Mouse (Mus musculus) embryo, embryonic 10.5 days (tissue): Measurements from ENCODE around the gene Rnf144b.

ENCODE experiments used
- DNase-seq: peaks from one replicate; pipeline ENCODE4 v3.0.0-alpha.2; 2015; ENCODE audit warnings: low spot score

Rnf144b gene

GRCm38 (mm10) chr13:47266411-47266810 is 144.0 kb downstream of the Rnf144b start:
- DNase-seq = no peak

DNA sequence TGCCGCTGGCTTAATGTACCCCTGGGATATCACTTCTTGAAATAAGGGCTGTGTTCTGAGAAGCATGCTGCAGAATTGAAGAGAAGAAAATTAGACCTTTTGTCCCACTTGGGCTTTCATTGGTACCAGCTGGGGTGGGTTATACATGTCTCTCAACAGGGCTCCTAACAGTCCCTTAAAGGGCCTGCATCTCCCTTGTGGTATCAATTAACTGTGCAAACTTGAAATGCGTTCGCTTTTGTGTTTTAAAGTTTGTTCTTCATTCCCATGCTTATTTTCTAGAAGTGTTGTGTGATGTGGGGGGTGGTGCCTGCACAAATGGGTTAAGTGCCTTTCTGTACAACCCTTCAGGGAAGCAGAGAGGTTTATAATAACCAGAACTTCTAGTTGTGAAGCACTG is 145.8 kb downstream of the Rnf144b start:
- DNase-seq = no peak

GRCm38 (mm10) chr13:47272928-47273327 is 150.5 kb downstream of the Rnf144b start:
- DNase-seq = no peak

GRCm38 (mm10) chr13:47273487-47273886 is 151.0 kb downstream of the Rnf144b start:
- DNase-seq = peak; percentile 93

DNA sequence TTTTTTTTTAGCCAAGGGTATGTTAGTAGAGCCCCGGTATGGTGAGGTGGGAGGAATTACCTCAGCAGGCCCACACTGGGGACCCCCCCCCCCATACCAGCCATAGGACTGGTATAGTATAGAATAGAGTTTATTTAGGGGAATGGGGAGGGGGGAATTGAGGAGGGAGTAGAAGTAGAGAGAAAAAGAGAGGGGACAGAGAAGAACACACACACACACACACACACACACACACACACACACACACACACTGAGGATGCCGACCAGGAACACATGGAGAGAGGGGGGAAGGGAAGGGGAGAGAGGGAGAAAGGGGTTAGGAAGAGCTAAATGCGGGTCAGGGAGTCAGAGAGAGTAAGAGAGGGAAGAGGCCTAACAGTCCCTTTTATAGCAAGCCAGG is 151.7 kb downstream of the Rnf144b start:
- DNase-seq = peak; percentile 56

DNA sequence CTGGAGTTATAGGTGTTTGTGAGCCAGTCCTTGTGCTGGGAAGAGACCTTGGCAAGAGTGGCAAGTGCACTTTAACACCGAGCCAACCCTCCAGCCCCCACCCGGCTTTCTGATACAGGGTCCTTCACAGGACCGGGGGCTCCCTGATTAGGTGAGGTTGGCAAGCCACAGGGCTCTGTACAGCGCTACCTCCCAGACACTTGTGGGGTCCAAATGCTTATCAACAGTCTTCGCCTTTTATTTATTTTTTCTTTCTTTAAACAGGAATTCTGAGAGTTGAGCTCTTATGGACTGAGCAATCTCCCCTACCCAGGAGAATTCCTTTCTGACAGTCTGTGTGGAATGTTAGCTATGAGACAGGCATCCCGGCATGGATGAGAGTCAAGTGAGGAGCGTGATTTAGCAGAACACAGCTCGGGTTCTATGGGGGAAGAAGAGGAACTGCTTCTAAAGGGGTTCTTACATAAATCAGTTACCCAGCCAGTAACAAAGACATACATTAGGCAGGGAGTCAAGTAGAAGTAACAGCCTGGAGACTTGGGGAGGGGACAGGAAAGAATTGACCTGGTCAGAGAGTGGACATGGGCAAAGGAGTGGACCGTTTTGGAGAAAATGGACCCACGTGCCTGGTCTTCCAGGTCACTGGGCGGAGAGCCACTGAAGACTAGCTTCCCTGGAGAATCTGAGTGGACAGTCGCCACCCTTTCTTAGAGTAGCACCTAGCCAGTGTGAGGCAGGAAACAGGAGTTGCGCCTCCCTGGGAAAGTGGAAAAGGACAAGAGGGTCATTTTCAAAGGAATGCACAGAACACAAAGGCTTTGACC is 154.8 kb downstream of the Rnf144b start:
- DNase-seq = peak; percentile 85

GRCm38 (mm10) chr13:47277824-47278290 is 155.4 kb downstream of the Rnf144b start:
- no peak for DNase-seq

DNA sequence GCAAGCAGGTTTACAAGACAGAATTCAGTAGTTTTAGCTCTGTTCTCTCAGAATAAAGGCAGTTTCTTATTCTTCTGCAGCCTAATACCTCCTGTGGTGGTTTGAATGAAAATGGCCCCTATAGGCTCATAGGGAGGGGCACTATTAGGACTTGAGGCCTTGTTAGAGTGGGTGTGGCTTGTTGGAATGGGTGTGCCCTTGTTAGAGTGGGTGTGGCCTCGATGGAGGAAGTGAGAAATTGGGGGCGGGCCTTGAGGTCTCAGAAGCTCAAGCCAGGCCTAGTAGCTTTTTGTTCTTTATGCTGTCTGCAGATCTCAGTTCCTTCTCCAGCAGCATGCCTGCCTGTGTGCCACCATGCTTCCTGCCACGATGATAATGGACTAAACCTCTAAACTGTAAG is 159.8 kb downstream of the Rnf144b start:
- DNase-seq = no peak

GRCm38 (mm10) chr13:47288449-47288848 is 166.0 kb downstream of the Rnf144b start:
- peak; percentile 92 for DNase-seq

GRCm38 (mm10) chr13:47296465-47296864 is 174.0 kb downstream of the Rnf144b start:
- no peak for DNase-seq
